ENCODE assay signal across 8 mouse cellular contexts in the genomic region with DNA sequence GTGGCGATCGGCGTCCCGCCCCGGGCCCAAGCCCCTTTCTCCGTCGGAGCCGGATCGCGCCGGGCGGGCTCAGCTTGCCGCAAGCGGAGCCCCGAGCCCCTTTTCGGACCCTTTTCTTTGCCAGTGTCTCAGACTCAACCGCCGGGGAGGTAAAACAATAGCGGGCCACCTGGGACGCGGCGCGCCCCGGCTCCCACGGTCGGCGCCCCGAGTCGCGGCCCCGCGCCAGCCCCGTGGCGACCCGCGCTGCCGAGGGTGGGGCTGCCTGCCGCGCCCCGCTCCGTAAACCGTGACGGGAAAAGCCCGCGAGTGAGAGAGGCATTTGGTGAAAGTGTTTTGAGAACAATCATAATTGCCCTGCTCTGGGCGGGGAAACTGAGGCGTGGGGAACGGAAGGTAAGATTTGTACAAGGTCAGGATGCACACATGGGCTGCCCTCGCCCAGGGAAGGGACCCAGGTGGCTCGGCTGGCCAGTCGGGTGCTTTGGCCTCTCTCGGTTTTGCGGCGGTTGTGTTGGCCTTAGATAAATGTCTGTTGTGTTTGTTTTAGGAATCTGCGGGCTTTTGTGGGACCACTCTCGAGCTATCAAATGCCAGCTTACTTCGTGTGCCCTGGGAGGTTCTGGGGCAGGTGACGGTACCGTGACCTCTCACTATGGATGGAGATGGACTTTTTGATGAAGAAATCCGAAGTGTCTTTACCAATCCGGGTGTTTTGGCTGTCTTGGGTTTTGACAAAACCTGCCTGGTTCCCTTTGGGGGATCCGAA. TPM values are rescaled to one million over a fixed set of nuclear protein-coding genes. Genes with fewer than 3 reads are reported as not detected.
DNase-seq lines count a peak whose midpoint lies in the region; ATAC-seq and TF ChIP-seq lines count a peak whose summit lies in the region.

No protein-coding gene starts in this region.

- TF ChIP-seq POLR2A in limb, embryonic 14.5 days (IDR thresholded peaks at IDR 0.05; ENCODE audit: borderline replicate concordance, extremely low read depth, insufficient read depth, insufficient read length) = no peak
- no peak for TF ChIP-seq POLR2A in olfactory bulb, adult 2 months (IDR thresholded peaks at IDR 0.05; ENCODE audit: insufficient read depth, low read depth, low read length)

- H3K4me1 ChIP-seq in forebrain, embryonic 14.5 days (ENCODE audit: control insufficient read depth, insufficient read depth, low read length) = peaks cover 37% of the 10 kb centered on the region
- H3K4me1 ChIP-seq in limb, embryonic 14.5 days (ENCODE audit: control insufficient read depth, insufficient read depth, low read length) = peaks cover 42% of the 10 kb centered on the region
- peaks cover 4% of the 10 kb centered on the region for H3K4me1 ChIP-seq in olfactory bulb, adult 2 months (ENCODE audit: control insufficient read depth, insufficient read depth, low read length)

- no peaks in the 10 kb centered on the region for H3K9me3 ChIP-seq in forebrain, embryonic 14.5 days (replicated peaks; ENCODE audit: control insufficient read depth, low read length)
- H3K9me3 ChIP-seq in limb, embryonic 14.5 days (ENCODE audit: control insufficient read depth, low read length) = no peaks in the 10 kb centered on the region

- ATAC-seq in forebrain, embryonic 14.5 days = peak; percentile 2; the same call in 1 of the 2 replicates
- ATAC-seq in limb, embryonic 14.5 days (ENCODE audit: low FRiP score, low read depth) = peak; percentile 25

- peak overlapping the region; percentile 79 for H3K27ac ChIP-seq in layer of hippocampus, adult 2 months
- H3K27ac ChIP-seq in forebrain, embryonic 14.5 days (ENCODE audit: low read depth, low read length) = peak overlapping the region; percentile 72
- peak overlapping the region; percentile 72 for H3K27ac ChIP-seq in limb, embryonic 14.5 days (replicated peaks; ENCODE audit: low read depth, low read length)
- peak overlapping the region; percentile 66 for H3K27ac ChIP-seq in olfactory bulb, adult 2 months (ENCODE audit: insufficient read depth, low read depth, low read length)

- peak overlapping the region; percentile 92 for H3K4me2 ChIP-seq in forebrain, embryonic 14.5 days (ENCODE audit: low read length)
- peak overlapping the region; percentile 91 for H3K4me2 ChIP-seq in limb, embryonic 14.5 days (replicated peaks; ENCODE audit: low read depth, low read length, severe bottlenecking)

- TF ChIP-seq CTCF in layer of hippocampus, adult 2 months (conservative IDR thresholded peaks at IDR 0.05) = no peak
- no peak for TF ChIP-seq CTCF in olfactory bulb, adult 2 months (IDR thresholded peaks at IDR 0.05; ENCODE audit: insufficient read depth, low read depth, low read length)

- under 1% methylated on average over 50 of the region's 62 CpGs for WGBS in forebrain, embryonic 14.5 days
- under 1% methylated on average over 39 of the region's 62 CpGs for WGBS in limb, embryonic 14.5 days
- under 1% methylated on average over 62 of the region's 62 CpGs for WGBS in olfactory bulb, adult 2 months

- H3K36me3 ChIP-seq in forebrain, embryonic 14.5 days (ENCODE audit: control insufficient read depth, insufficient read depth, low read length) = no peaks in the 10 kb centered on the region
- no peaks in the 10 kb centered on the region for H3K36me3 ChIP-seq in limb, embryonic 14.5 days (ENCODE audit: control insufficient read depth, insufficient read depth, low read length)

- H3K27me3 ChIP-seq in forebrain, embryonic 14.5 days (replicated peaks; ENCODE audit: control insufficient read depth, insufficient read depth, low read length) = no peaks in the 10 kb centered on the region
- no peaks in the 10 kb centered on the region for H3K27me3 ChIP-seq in limb, embryonic 14.5 days (ENCODE audit: control insufficient read depth, insufficient read depth, low read length)

- H3K4me3 ChIP-seq in layer of hippocampus, adult 2 months = peak overlapping the region; percentile 69
- H3K4me3 ChIP-seq in forebrain, embryonic 14.5 days (ENCODE audit: low read depth, low read length) = peak overlapping the region; percentile 82
- H3K4me3 ChIP-seq in limb, embryonic 14.5 days (replicated peaks; ENCODE audit: low read length) = peak overlapping the region; percentile 82
- H3K4me3 ChIP-seq in olfactory bulb, adult 2 months (ENCODE audit: insufficient read depth, low read depth, low read length) = peak overlapping the region; percentile 63

- DNase-seq in layer of hippocampus, adult 2 months (ENCODE audit: low spot score in 2 of 2) = no peak
- no peak for DNase-seq in layer of hippocampus, postnatal 36 days
- peak; percentile 29 for DNase-seq in R1 (ENCODE audit: low read depth, low spot score)
- DNase-seq in forebrain, embryonic 14.5 days (ENCODE audit: low spot score) = no peak
- DNase-seq in limb, embryonic 14.5 days (ENCODE audit: low spot score) = no peak
- no peak for DNase-seq in layer of hippocampus, adult 9-11 months
- no peak for DNase-seq in thymus, postnatal 14 days

- peak overlapping the region; percentile 89 for H3K9ac ChIP-seq in forebrain, embryonic 14.5 days (ENCODE audit: low read length)
- H3K9ac ChIP-seq in limb, embryonic 14.5 days (ENCODE audit: low read depth, low read length, severe bottlenecking) = peak overlapping the region; percentile 87

RNA-seq across cellular contexts. Expression of a gene that starts 0.6 kb away (rescaled TPM):
- total RNA-seq in layer of hippocampus, adult 2 months (2021) = 10 to 100 TPM; 19.4 to 20.6 TPM
- total RNA-seq in layer of hippocampus, postnatal 36 days (2021) = 10 to 100 TPM; 17.0 to 20.6 TPM
- polyA plus RNA-seq in forebrain, embryonic 14.5 days (2014; fragmentation: Nextera tagmentation; extraction: Ambion mirVana) = 30.0 and 45.6 TPM in 2 replicates
- polyA plus RNA-seq in limb, embryonic 14.5 days (2012; rRNA removed) = 20.4 and 27.4 TPM in 2 replicates
- 38.4 and 43.2 TPM in 2 replicates for polyA plus RNA-seq in limb, embryonic 14.5 days (2014; fragmentation: Nextera tagmentation; extraction: Ambion mirVana)
- polyA plus RNA-seq in olfactory bulb, adult 2 months (2012; ENCODE audit: insufficient read depth, insufficient read length, low replicate concordance, missing spikeins) = not detected in 2 replicates
